In genomic region chr12:80997652-80998051, GRCm38 (mm10) we compare ENCODE assay signal across 21 mouse cellular contexts. TPM values are rescaled to one million over a fixed set of nuclear protein-coding genes. Genes with fewer than 3 reads are reported as not detected.
DNase-seq lines count a peak whose midpoint lies in the region.
"Had no signal": no experiment of that assay in that cellular context is flagged by ENCODE, and none has a peak within 500 bp of the region (broad histone marks: within the 10 kb centered on the region; RNA-seq: fewer than 3 reads in every experiment).

No protein-coding gene starts in this region.

- H3K27me3 ChIP-seq in heart, embryonic 10.5 days (ENCODE audit: insufficient read depth, poor library complexity, severe bottlenecking) = peaks cover 41% of the 10 kb centered on the region

- H3K9me3 ChIP-seq in heart, embryonic 10.5 days = 0 out of 2 replicates have a peak, but pooled peaks cover 3% of the 10 kb centered on the region
- H3K9me3 ChIP-seq: forebrain, embryonic 15.5 days had no signal

- DNase-seq in heart, embryonic 10.5 days (ENCODE audit: low spot score) = peak; percentile 36
- DNase-seq in heart, adult 18-20 months = no peak
- peak; percentile 30 for DNase-seq in testis, postnatal 10 days (ENCODE audit: low spot score)
- DNase-seq in testis, postnatal 14 days (ENCODE audit: low spot score) = no peak
- DNase-seq in embryo, embryonic 11 days = peak; percentile 45
- DNase-seq in ovary, postnatal 36 days (ENCODE audit: low spot score) = no peak
- DNase-seq in lung, postnatal 36 days = no peak
- DNase-seq: adrenal gland, postnatal 10 days; B cell, adult 2 months; cerebellum, adult 11-12 months; cerebellum, adult 9-10 months; cerebellum, postnatal 25 days; gastrocnemius, postnatal 14 days; kidney, adult 8-10 months had no signal

- H3K27ac ChIP-seq in heart, embryonic 10.5 days = no peak overlapping the region

- no peaks in the 10 kb centered on the region for H3K36me3 ChIP-seq in heart, embryonic 10.5 days
- H3K36me3 ChIP-seq: forebrain, embryonic 15.5 days; G1E; heart, embryonic 12.5 days had no signal

- H3K4me3 ChIP-seq in heart, embryonic 10.5 days = no peak overlapping the region
- H3K4me3 ChIP-seq: heart, embryonic 12.5 days had no signal

- peaks cover 8% of the 10 kb centered on the region for H3K4me1 ChIP-seq in heart, embryonic 10.5 days

- 82% methylated on average over 4 of the region's 4 CpGs for WGBS in heart, embryonic 10.5 days

RNA-seq across cellular contexts. Expression of gene Smoc1, which starts 29.0 kb away (rescaled TPM):
- 4.3 and 6.2 TPM in 2 replicates for polyA plus RNA-seq in heart, embryonic 10.5 days (2016; fragmentation: Nextera tagmentation; extraction: Ambion mirVana)
- 1 to 10 TPM; 5.4 to 8.4 TPM for total RNA-seq in heart, adult 18-20 months (2021)

RNA-seq across cellular contexts. Expression of gene Slc10a1, which starts 29.1 kb away (rescaled TPM):
- polyA plus RNA-seq in heart, embryonic 10.5 days (2016; fragmentation: Nextera tagmentation; extraction: Ambion mirVana) = 0.55 and 0.58 TPM in 2 replicates
- total RNA-seq in heart, adult 18-20 months (2021) = not detected
- total RNA-seq: gastrocnemius, postnatal 14 days; granulocyte monocyte progenitor cell, adult 5-6 weeks; heart, postnatal 25 days had no signal
- polyA plus RNA-seq: cortical plate, adult 2 months; frontal cortex, adult 2 months; G1E had no signal

RNA-seq across cellular contexts. Expression of gene Srsf5, which starts 52.3 kb away (rescaled TPM):
- 386 and 404 TPM in 2 replicates for polyA plus RNA-seq in heart, embryonic 10.5 days (2016; fragmentation: Nextera tagmentation; extraction: Ambion mirVana)
- total RNA-seq in heart, adult 18-20 months (2021) = 100 to 1,000 TPM in 1 of 2 experiments, 10 to 100 TPM in 1; 89.4 to 117 TPM

Comparison
In these comparisons a context has a peak if more than half of its experiments do, and no peak if none do; other contexts are left out.
1. DNase-seq: peak in heart, embryonic 10.5 days (single experiment), testis, postnatal 10 days (single experiment) and embryo, embryonic 11 days (single experiment); none in heart, adult 18-20 months (0 of 2), testis, postnatal 14 days (single experiment), ovary, postnatal 36 days (single experiment) and lung, postnatal 36 days (single experiment).